Mouse (Mus musculus): ENCODE measurements at regions not wholly inside any gene's neighbourhood (a gene's known extent, or its start where the extent isn't known, plus 50 kb on each side); places are given as distances from the start of the nearest gene placed in this dataset.

GRCm38 (mm10) chr10:111865286-111865830 lies 107.1 kb upstream of the Krr1 start:
- H3K4me2 ChIP-seq (ENCODE audit: low read depth, low read length), result no peak overlapping the region
- WGBS, result 78% methylated on average over 8 of the region's 8 CpGs
- H3K9me3 ChIP-seq (replicated peaks; ENCODE audit: control insufficient read depth, low read length), result no peaks in the 10 kb centered on the region
- H3K27ac ChIP-seq (ENCODE audit: low read depth), result no peak overlapping the region
- no peak for DNase-seq (ENCODE audit: low spot score)
- no peak overlapping the region for H3K9ac ChIP-seq (replicated peaks; ENCODE audit: low read depth, low read length)
- H3K4me3 ChIP-seq (ENCODE audit: low read depth, low read length), result no peak overlapping the region
- no peaks in the 10 kb centered on the region for H3K4me1 ChIP-seq (ENCODE audit: control insufficient read depth, insufficient read depth)
- H3K27me3 ChIP-seq (ENCODE audit: control insufficient read depth, insufficient read depth, low read length), result no peaks in the 10 kb centered on the region
- H3K36me3 ChIP-seq (replicated peaks; ENCODE audit: control insufficient read depth, insufficient read depth, low read length), result no peaks in the 10 kb centered on the region
- TF ChIP-seq CTCF (IDR thresholded peaks at IDR 0.05; ENCODE audit: low read depth) (no peak), EP300 (IDR thresholded peaks at IDR 0.05; ENCODE audit: low read depth) (no peak)
- no peak for ATAC-seq (ENCODE audit: insufficient read depth, low read depth)

- WGBS, result 62% methylated on average over 6 of the region's 6 CpGs
These were observed 105.4 kb upstream of the Krr1 start for GRCm38 (mm10) chr10:111867102-111867501.

GRCm38 (mm10) chr10:111867538-111867937 lies 104.9 kb upstream of the Krr1 start:
- Histone ChIP-seq H3K4me2 (ENCODE audit: low read depth, low read length) (no peak overlapping the region), H3K36me3 (replicated peaks; ENCODE audit: control insufficient read depth, insufficient read depth, low read length) (no peaks in the 10 kb centered on the region), H3K4me1 (ENCODE audit: control insufficient read depth, insufficient read depth) (no peaks in the 10 kb centered on the region), H3K9ac (replicated peaks; ENCODE audit: low read depth, low read length) (no peak overlapping the region), H3K9me3 (replicated peaks; ENCODE audit: control insufficient read depth, low read length) (no peaks in the 10 kb centered on the region), H3K27ac (ENCODE audit: low read depth) (no peak overlapping the region), H3K27me3 (ENCODE audit: control insufficient read depth, insufficient read depth, low read length) (no peaks in the 10 kb centered on the region), H3K4me3 (ENCODE audit: low read depth, low read length) (no peak overlapping the region)
- WGBS, result 21% methylated on average over 6 of the region's 6 CpGs
- ATAC-seq (ENCODE audit: insufficient read depth, low read depth) (no peak), DNase-seq (ENCODE audit: low spot score) (no peak)
- no peak for TF ChIP-seq EP300 (IDR thresholded peaks at IDR 0.05; ENCODE audit: low read depth)
- TF ChIP-seq CTCF (IDR thresholded peaks at IDR 0.05; ENCODE audit: low read depth), result no peak

More at GRCm38 (mm10) chr10:111867102-111867501, 105.4 kb upstream of the Krr1 start:
- Histone ChIP-seq H3K9me3 (replicated peaks; ENCODE audit: control insufficient read depth, low read length) (no peaks in the 10 kb centered on the region), H3K4me3 (ENCODE audit: low read depth, low read length) (no peak overlapping the region), H3K27me3 (ENCODE audit: control insufficient read depth, insufficient read depth, low read length) (no peaks in the 10 kb centered on the region), H3K4me1 (ENCODE audit: control insufficient read depth, insufficient read depth) (no peaks in the 10 kb centered on the region), H3K27ac (ENCODE audit: low read depth) (no peak overlapping the region), H3K36me3 (replicated peaks; ENCODE audit: control insufficient read depth, insufficient read depth, low read length) (no peaks in the 10 kb centered on the region), H3K4me2 (ENCODE audit: low read depth, low read length) (no peak overlapping the region), H3K9ac (replicated peaks; ENCODE audit: low read depth, low read length) (no peak overlapping the region)
- DNase-seq (ENCODE audit: low spot score) (no peak), ATAC-seq (ENCODE audit: insufficient read depth, low read depth) (no peak)
- TF ChIP-seq CTCF (IDR thresholded peaks at IDR 0.05; ENCODE audit: low read depth) (no peak), EP300 (IDR thresholded peaks at IDR 0.05; ENCODE audit: low read depth) (no peak)

GRCm38 (mm10) chr10:111880354-111880753 lies 92.1 kb upstream of the Krr1 start:
- no peak for DNase-seq (ENCODE audit: low spot score)
- Histone ChIP-seq H3K9me3 (replicated peaks; ENCODE audit: control insufficient read depth, low read length) (no peaks in the 10 kb centered on the region), H3K4me2 (ENCODE audit: low read depth, low read length) (no peak overlapping the region), H3K27ac (ENCODE audit: low read depth) (no peak overlapping the region), H3K27me3 (ENCODE audit: control insufficient read depth, insufficient read depth, low read length) (no peaks in the 10 kb centered on the region), H3K4me3 (ENCODE audit: low read depth, low read length) (no peak overlapping the region), H3K36me3 (replicated peaks; ENCODE audit: control insufficient read depth, insufficient read depth, low read length) (no peaks in the 10 kb centered on the region), H3K9ac (replicated peaks; ENCODE audit: low read depth, low read length) (no peak overlapping the region), H3K4me1 (ENCODE audit: control insufficient read depth, insufficient read depth) (no peaks in the 10 kb centered on the region)
- WGBS, result 49% methylated on average over 3 of the region's 3 CpGs
- TF ChIP-seq CTCF (IDR thresholded peaks at IDR 0.05; ENCODE audit: low read depth) (no peak), EP300 (IDR thresholded peaks at IDR 0.05; ENCODE audit: low read depth) (no peak)
- no peak for ATAC-seq (ENCODE audit: insufficient read depth, low read depth)

- H3K9ac ChIP-seq (replicated peaks; ENCODE audit: low read depth, low read length), result no peak overlapping the region
- 69% methylated on average over 24 of the region's 24 CpGs for WGBS
- H3K9me3 ChIP-seq (replicated peaks; ENCODE audit: control insufficient read depth, low read length), result no peaks in the 10 kb centered on the region
- no peak for ATAC-seq (ENCODE audit: insufficient read depth, low read depth)
- no peaks in the 10 kb centered on the region for H3K4me1 ChIP-seq (ENCODE audit: control insufficient read depth, insufficient read depth)
- no peak for DNase-seq (ENCODE audit: low spot score)
- H3K4me3 ChIP-seq (ENCODE audit: low read depth, low read length), result no peak overlapping the region
- no peaks in the 10 kb centered on the region for H3K36me3 ChIP-seq (replicated peaks; ENCODE audit: control insufficient read depth, insufficient read depth, low read length)
- H3K27me3 ChIP-seq (ENCODE audit: control insufficient read depth, insufficient read depth, low read length), result no peaks in the 10 kb centered on the region
- TF ChIP-seq EP300 (IDR thresholded peaks at IDR 0.05; ENCODE audit: low read depth), result no peak
- TF ChIP-seq CTCF (IDR thresholded peaks at IDR 0.05; ENCODE audit: low read depth), result no peak
- H3K4me2 ChIP-seq (ENCODE audit: low read depth, low read length), result no peak overlapping the region
- no peak overlapping the region for H3K27ac ChIP-seq (ENCODE audit: low read depth)
These were observed 90.9 kb upstream of the Krr1 start for GRCm38 (mm10) chr10:111881339-111882211.

All from heart, postnatal 0 days (tissue).